In genomic region chr2:26590962-26591361, GRCm38 (mm10) we compare ENCODE assay signal across 19 mouse cellular contexts. TPM values are rescaled to one million over a fixed set of nuclear protein-coding genes. Genes with fewer than 3 reads are reported as not detected.
DNase-seq lines count a peak whose midpoint lies in the region; ATAC-seq and TF ChIP-seq lines count a peak whose summit lies in the region.
"Had no signal": no experiment of that assay in that cellular context is flagged by ENCODE, and none has a peak within 500 bp of the region (broad histone marks: within the 10 kb centered on the region; RNA-seq: fewer than 3 reads in every experiment).

No protein-coding gene starts in this region.

- ATAC-seq in heart, embryonic 11.5 days (replicated peaks; ENCODE audit: insufficient number of reproducible peaks, low FRiP score, low TSS enrichment) = no peak
- ATAC-seq in kidney, embryonic 15.5 days (replicated peaks; ENCODE audit: low FRiP score) = no peak

- TF ChIP-seq CTCF in MEL (IDR thresholded peaks at IDR 0.05 in 2 of 3, conservative IDR thresholded peaks at IDR 0.05 in 1 of 3; ENCODE audit: control insufficient read depth in 1 of 3, insufficient read depth in 1 of 3, low read depth in 2 of 3, low read length in 3 of 3, poor library complexity in 1 of 3, severe bottlenecking in 1 of 3) = no peak

- no peaks in the 10 kb centered on the region for H3K27me3 ChIP-seq in heart, embryonic 11.5 days (ENCODE audit: control insufficient read depth, insufficient read depth, low read length)
- no peaks in the 10 kb centered on the region for H3K27me3 ChIP-seq in kidney, embryonic 15.5 days
- no peaks in the 10 kb centered on the region for H3K27me3 ChIP-seq in MEL (ENCODE audit: control insufficient read depth in 1 of 2, insufficient read depth in 2 of 2, low read length in 2 of 2)
- no peaks in the 10 kb centered on the region for H3K27me3 ChIP-seq in limb, embryonic 10.5 days (ENCODE audit: low read depth, poor library complexity, severe bottlenecking)
- H3K27me3 ChIP-seq: embryonic facial prominence, embryonic 12.5 days; limb, embryonic 15.5 days had no signal

- H3K36me3 ChIP-seq in heart, embryonic 11.5 days (ENCODE audit: control insufficient read depth, insufficient read depth, low read length) = peaks cover 5% of the 10 kb centered on the region
- H3K36me3 ChIP-seq in kidney, embryonic 15.5 days = peaks cover 50% of the 10 kb centered on the region
- H3K36me3 ChIP-seq in MEL (ENCODE audit: control insufficient read depth in 1 of 2, insufficient read depth in 2 of 2, low read length in 2 of 2) = peaks cover 0 to 9% of the 10 kb centered on the region in 2 experiments; a peak in 2 of 4 replicates
- peaks cover 14% of the 10 kb centered on the region for H3K36me3 ChIP-seq in limb, embryonic 10.5 days

- no peak overlapping the region for H3K9ac ChIP-seq in heart, embryonic 11.5 days (ENCODE audit: low read depth, low read length)
- no peak overlapping the region for H3K9ac ChIP-seq in kidney, embryonic 15.5 days
- no peak overlapping the region for H3K9ac ChIP-seq in MEL (ENCODE audit: control insufficient read depth, low read depth, low read length, poor library complexity, severe bottlenecking)
- H3K9ac ChIP-seq: limb, embryonic 15.5 days had no signal

- no peak overlapping the region; the same call in 1 of the 2 replicates for H3K4me2 ChIP-seq in heart, embryonic 11.5 days
- peak overlapping the region; percentile 84; the same call in 1 of the 2 replicates for H3K4me2 ChIP-seq in kidney, embryonic 15.5 days
- H3K4me2 ChIP-seq: embryonic facial prominence, embryonic 12.5 days; limb, embryonic 15.5 days had no signal

- TF ChIP-seq EP300 in MEL (IDR thresholded peaks at IDR 0.05; ENCODE audit: low read depth in 1 of 2, low read length in 2 of 2) = no peak

- H3K4me3 ChIP-seq in heart, embryonic 11.5 days (ENCODE audit: low read depth, low read length) = no peak overlapping the region
- H3K4me3 ChIP-seq in kidney, embryonic 15.5 days (replicated peaks) = peak overlapping the region; percentile 77
- no peak overlapping the region for H3K4me3 ChIP-seq in MEL (ENCODE audit: control insufficient read depth in 1 of 2, insufficient read depth in 1 of 2, low read depth in 2 of 2, low read length in 2 of 2)
- H3K4me3 ChIP-seq in limb, embryonic 10.5 days = no peak overlapping the region
- H3K4me3 ChIP-seq: embryonic facial prominence, embryonic 12.5 days; limb, embryonic 15.5 days had no signal

- TF ChIP-seq RAD21 in MEL (IDR thresholded peaks at IDR 0.05; ENCODE audit: low read depth, low read length) = no peak

- DNase-seq in heart, adult 11 months = peak; percentile 93
- DNase-seq in kidney, adult 11 months = no peak
- DNase-seq in MEL (ENCODE audit: low read depth, low spot score) = no peak
- no peak for DNase-seq in limb, embryonic 10.5 days (ENCODE audit: low spot score)
- DNase-seq in layer of hippocampus, postnatal 25 days (ENCODE audit: extremely low spot score in 1 of 2, low spot score in 1 of 2) = no peak
- no peak for DNase-seq in left cerebral cortex, adult 18-20 months (ENCODE audit: low spot score in 2 of 2)
- DNase-seq: cerebellum, adult 9-11 months; kidney, postnatal 25 days; right cerebral cortex, postnatal 14 days had no signal

- no peaks in the 10 kb centered on the region for H3K9me3 ChIP-seq in heart, embryonic 11.5 days (replicated peaks; ENCODE audit: control insufficient read depth, low read length)
- H3K9me3 ChIP-seq in kidney, embryonic 15.5 days (replicated peaks) = no peaks in the 10 kb centered on the region
- no peaks in the 10 kb centered on the region for H3K9me3 ChIP-seq in MEL (replicated peaks; ENCODE audit: insufficient read depth, low read length)
- no peaks in the 10 kb centered on the region for H3K9me3 ChIP-seq in limb, embryonic 10.5 days (replicated peaks)
- H3K9me3 ChIP-seq: embryonic facial prominence, embryonic 12.5 days; G1E; limb, embryonic 15.5 days; megakaryocyte, embryonic 14.5 days had no signal

- 87% methylated on average over 7 of the region's 7 CpGs for WGBS in heart, embryonic 11.5 days (ENCODE audit: insufficient replicate concordance)
- 84% methylated on average over 7 of the region's 7 CpGs for WGBS in kidney, embryonic 15.5 days
- WGBS in limb, embryonic 10.5 days = 93% methylated on average over 7 of the region's 7 CpGs

- H3K4me1 ChIP-seq in heart, embryonic 11.5 days (ENCODE audit: control insufficient read depth, insufficient read depth, low read length) = peaks cover 25% of the 10 kb centered on the region
- peaks cover 52% of the 10 kb centered on the region for H3K4me1 ChIP-seq in kidney, embryonic 15.5 days
- peaks cover 0 to 12% of the 10 kb centered on the region in 2 experiments; a peak in 2 of 4 replicates for H3K4me1 ChIP-seq in MEL (ENCODE audit: control insufficient read depth in 1 of 2, insufficient read depth in 2 of 2, low read length in 2 of 2)
- H3K4me1 ChIP-seq in limb, embryonic 10.5 days = peaks cover 38% of the 10 kb centered on the region

- H3K27ac ChIP-seq in heart, embryonic 11.5 days (ENCODE audit: low read depth, low read length) = no peak overlapping the region; the same call in 1 of the 2 replicates
- H3K27ac ChIP-seq in kidney, embryonic 15.5 days = peak overlapping the region; percentile 49; the same call in 1 of the 2 replicates
- H3K27ac ChIP-seq in MEL (ENCODE audit: control insufficient read depth, low read depth, low read length) = no peak overlapping the region
- 0 out of 2 replicates have a peak overlapping the region, but pooled peaks have one; percentile 6 for H3K27ac ChIP-seq in limb, embryonic 10.5 days
- H3K27ac ChIP-seq: embryonic facial prominence, embryonic 12.5 days had no signal

- TF ChIP-seq POLR2A in MEL (IDR thresholded peaks at IDR 0.05; ENCODE audit: control insufficient read depth in 1 of 2, insufficient read depth in 1 of 2, low read depth in 1 of 2, low read length in 2 of 2, poor library complexity in 1 of 2) = 0 out of 4 replicates have a peak, but pooled peaks have one; percentile 1 to 3

- H3K79me2 ChIP-seq in MEL (ENCODE audit: control insufficient read depth, insufficient read depth, low read length, poor library complexity) = no peaks in the 10 kb centered on the region; the same call in 1 of the 2 replicates

TF ChIP-seq in MEL, 35 proteins besides CTCF, POLR2A, EP300 and RAD21 (continues in another document):
- TF ChIP-seq MAZ (IDR thresholded peaks at IDR 0.05; ENCODE audit: low read depth, low read length) (no peak), GATA1 (IDR thresholded peaks at IDR 0.05; ENCODE audit: low read depth, low read length) (no peak), TCF12 (IDR thresholded peaks at IDR 0.05; ENCODE audit: low read depth, low read length) (no peak), MYB (IDR thresholded peaks at IDR 0.05; ENCODE audit: low read depth, low read length) (no peak), USF1 (IDR thresholded peaks at IDR 0.05; ENCODE audit: low read depth, low read length) (no peak), POLR2AphosphoS5 (IDR thresholded peaks at IDR 0.05; ENCODE audit: borderline replicate concordance, low read depth, low read length) (no peak), JUND (IDR thresholded peaks at IDR 0.05; ENCODE audit: low read depth, low read length) (no peak), MXI1 (IDR thresholded peaks at IDR 0.05; ENCODE audit: low read depth, low read length) (no peak), ZC3H11A (IDR thresholded peaks at IDR 0.05; ENCODE audit: low read depth, low read length) (no peak), USF2 (IDR thresholded peaks at IDR 0.05; ENCODE audit: borderline replicate concordance in 1 of 2, insufficient read depth in 1 of 2, low read depth in 1 of 2, low read length in 2 of 2) (no peak)

RNA-seq across cellular contexts. Expression of gene Gm20532, which starts 4.5 kb away (rescaled TPM):
- polyA plus RNA-seq in heart, embryonic 11.5 days (2014; fragmentation: Nextera tagmentation; extraction: Ambion mirVana) = not detected in 2 replicates
- polyA plus RNA-seq in kidney, embryonic 15.5 days (2015; fragmentation: Nextera tagmentation; extraction: Ambion mirVana) = not detected in 2 replicates
- 0.15 TPM in 1 of 2 replicates, not detected in the other for total RNA-seq in MEL (2012; rRNA removed)
- not detected for polyA plus RNA-seq in MEL (2012; ENCODE audit: insufficient read depth in 1 of 2, insufficient read length in 2 of 2, low read depth in 1 of 2, low replicate concordance in 2 of 2, missing spikeins in 1 of 2)
- polyA plus RNA-seq in limb, embryonic 10.5 days (2016; fragmentation: Nextera tagmentation; extraction: Ambion mirVana) = not detected in 2 replicates
- total RNA-seq in layer of hippocampus, postnatal 25 days (2021) = not detected
- total RNA-seq in left cerebral cortex, adult 18-20 months (2021) = not detected
- total RNA-seq: G1E; hematopoietic stem cell, adult 5-6 weeks; layer of hippocampus, postnatal 14 days had no signal
- polyA plus RNA-seq: C2C12; embryonic facial prominence, embryonic 12.5 days; forebrain, embryonic 11.5 days; G1E; limb, embryonic 15.5 days had no signal

RNA-seq across cellular contexts. Expression of gene Egfl7, which starts 11.1 kb away (rescaled TPM):
- 145 and 157 TPM in 2 replicates for polyA plus RNA-seq in heart, embryonic 11.5 days (2014; fragmentation: Nextera tagmentation; extraction: Ambion mirVana)
- polyA plus RNA-seq in kidney, embryonic 15.5 days (2015; fragmentation: Nextera tagmentation; extraction: Ambion mirVana) = 218 and 219 TPM in 2 replicates
- total RNA-seq in MEL (2012; rRNA removed) = 73.9 and 95.4 TPM in 2 replicates
- polyA plus RNA-seq in MEL (2012; ENCODE audit: insufficient read depth in 1 of 2, insufficient read length in 2 of 2, low read depth in 1 of 2, low replicate concordance in 2 of 2, missing spikeins in 1 of 2) = 100 to 1,000 TPM in 1 of 2 experiments, not detected in 1; 125 TPM
- 96.5 and 97.2 TPM in 2 replicates for polyA plus RNA-seq in limb, embryonic 10.5 days (2016; fragmentation: Nextera tagmentation; extraction: Ambion mirVana)
- total RNA-seq in layer of hippocampus, postnatal 25 days (2021) = 10 to 100 TPM; 56.8 to 68.2 TPM
- total RNA-seq in left cerebral cortex, adult 18-20 months (2021) = 10 to 100 TPM; 65.1 to 72.0 TPM

RNA-seq across cellular contexts. Expression of gene Agpat2, which starts 13.3 kb away (rescaled TPM):
- polyA plus RNA-seq in heart, embryonic 11.5 days (2014; fragmentation: Nextera tagmentation; extraction: Ambion mirVana) = 15.7 and 20.6 TPM in 2 replicates
- polyA plus RNA-seq in kidney, embryonic 15.5 days (2015; fragmentation: Nextera tagmentation; extraction: Ambion mirVana) = 41.7 and 47.7 TPM in 2 replicates
- 21.0 and 22.3 TPM in 2 replicates for total RNA-seq in MEL (2012; rRNA removed)
- 10 to 100 TPM in 1 of 2 experiments, not detected in 1; 42.4 TPM for polyA plus RNA-seq in MEL (2012; ENCODE audit: insufficient read depth in 1 of 2, insufficient read length in 2 of 2, low read depth in 1 of 2, low replicate concordance in 2 of 2, missing spikeins in 1 of 2)
- 13.2 and 14.5 TPM in 2 replicates for polyA plus RNA-seq in limb, embryonic 10.5 days (2016; fragmentation: Nextera tagmentation; extraction: Ambion mirVana)
- 1 to 10 TPM; 1.2 to 1.9 TPM for total RNA-seq in layer of hippocampus, postnatal 25 days (2021)
- total RNA-seq in left cerebral cortex, adult 18-20 months (2021) = 1 to 10 TPM; 1.6 to 2.5 TPM

RNA-seq across cellular contexts. Expression of gene Fam69b, which starts 37.3 kb away (rescaled TPM):
- polyA plus RNA-seq in heart, embryonic 11.5 days (2014; fragmentation: Nextera tagmentation; extraction: Ambion mirVana) = 13.4 and 14.9 TPM in 2 replicates
- polyA plus RNA-seq in kidney, embryonic 15.5 days (2015; fragmentation: Nextera tagmentation; extraction: Ambion mirVana) = 32.9 and 33.1 TPM in 2 replicates
- 0.33 and 0.42 TPM in 2 replicates for total RNA-seq in MEL (2012; rRNA removed)
- under 1 TPM in 1 of 2 experiments, not detected in 1; 0.67 TPM for polyA plus RNA-seq in MEL (2012; ENCODE audit: insufficient read depth in 1 of 2, insufficient read length in 2 of 2, low read depth in 1 of 2, low replicate concordance in 2 of 2, missing spikeins in 1 of 2)
- 31.3 and 43.3 TPM in 2 replicates for polyA plus RNA-seq in limb, embryonic 10.5 days (2016; fragmentation: Nextera tagmentation; extraction: Ambion mirVana)
- 10 to 100 TPM; 71.3 to 78.8 TPM for total RNA-seq in layer of hippocampus, postnatal 25 days (2021)
- total RNA-seq in left cerebral cortex, adult 18-20 months (2021) = 10 to 100 TPM; 74.1 to 77.2 TPM
- polyA plus RNA-seq: G1E had no signal

Comparison
In these comparisons a context has a peak if more than half of its experiments do, and no peak if none do; other contexts are left out.
1. H3K27ac ChIP-seq: peak in kidney, embryonic 15.5 days (single experiment) and limb, embryonic 10.5 days (single experiment); none in heart, embryonic 11.5 days (single experiment) and MEL (single experiment).